In the genomic region with DNA sequence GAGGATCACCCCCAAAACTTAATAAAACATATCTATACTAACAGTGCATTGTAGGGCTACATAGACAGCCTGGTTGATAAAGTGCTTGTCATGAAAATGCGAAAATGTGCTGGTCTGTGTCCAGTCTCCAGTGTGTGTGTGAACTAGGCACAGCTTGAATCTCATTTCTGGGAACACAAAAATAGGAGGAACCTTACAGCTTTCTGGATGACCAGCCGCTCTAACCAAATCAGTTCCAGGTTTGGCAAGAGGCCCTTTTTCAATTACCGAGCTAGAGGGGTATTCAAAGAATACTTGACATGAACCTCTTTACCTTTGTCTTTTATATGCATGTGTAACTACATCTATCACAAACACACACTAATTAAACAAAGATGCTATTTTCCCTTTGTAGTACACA, we compare ENCODE assay signal across 22 mouse cellular contexts.
"Had no signal": no experiment of that assay in that cellular context is flagged by ENCODE, and none has a peak within 500 bp of the region (broad histone marks: within the 10 kb centered on the region; RNA-seq: fewer than 3 reads in every experiment).

No protein-coding gene starts in this region.

- H3K36me3 ChIP-seq: kidney, embryonic 15.5 days; limb, embryonic 12.5 days; limb, embryonic 15.5 days; midbrain, embryonic 12.5 days; midbrain, embryonic 15.5 days; neural tube, embryonic 12.5 days; neural tube, embryonic 15.5 days had no signal

- H3K4me3 ChIP-seq: kidney, embryonic 15.5 days; left cerebral cortex, adult 2 months; limb, embryonic 12.5 days; limb, embryonic 15.5 days; midbrain, embryonic 12.5 days; midbrain, embryonic 15.5 days; neural tube, embryonic 12.5 days; neural tube, embryonic 15.5 days had no signal

- H3K4me2 ChIP-seq: kidney, embryonic 15.5 days; limb, embryonic 12.5 days; limb, embryonic 15.5 days; liver, embryonic 11.5 days; lung, embryonic 14.5 days; midbrain, embryonic 12.5 days; midbrain, embryonic 15.5 days; neural tube, embryonic 12.5 days; neural tube, embryonic 15.5 days had no signal

- DNase-seq: kidney, postnatal 10 days; kidney, postnatal 36 days; liver, postnatal 0 days; lung, embryonic 14.5 days; right cerebral cortex, adult 18-20 months; right cerebral cortex, postnatal 14 days; right cerebral cortex, postnatal 4 days; thymus, adult 2 months; thymus, postnatal 14 days had no signal

- H3K27ac ChIP-seq: kidney, embryonic 15.5 days; left cerebral cortex, adult 2 months; limb, embryonic 12.5 days; limb, embryonic 15.5 days; liver, embryonic 14.5 days; macrophage; midbrain, embryonic 12.5 days; midbrain, embryonic 15.5 days; neural tube, embryonic 12.5 days; neural tube, embryonic 15.5 days; stomach, postnatal 0 days had no signal

- H3K27me3 ChIP-seq: kidney, embryonic 15.5 days; limb, embryonic 12.5 days; limb, embryonic 15.5 days; midbrain, embryonic 12.5 days; midbrain, embryonic 15.5 days; neural tube, embryonic 12.5 days; neural tube, embryonic 15.5 days had no signal

- H3K9ac ChIP-seq: kidney, embryonic 15.5 days; limb, embryonic 12.5 days; limb, embryonic 15.5 days; liver, embryonic 14.5 days; liver, postnatal 0 days; lung, embryonic 14.5 days; midbrain, embryonic 12.5 days; midbrain, embryonic 15.5 days; neural tube, embryonic 12.5 days; neural tube, embryonic 15.5 days had no signal

- H3K9me3 ChIP-seq: kidney, embryonic 15.5 days; limb, embryonic 12.5 days; limb, embryonic 15.5 days; midbrain, embryonic 12.5 days; midbrain, embryonic 15.5 days; neural tube, embryonic 12.5 days; neural tube, embryonic 15.5 days had no signal

- H3K4me1 ChIP-seq: kidney, embryonic 15.5 days; limb, embryonic 12.5 days; limb, embryonic 15.5 days; midbrain, embryonic 12.5 days; midbrain, embryonic 15.5 days; neural tube, embryonic 12.5 days; neural tube, embryonic 15.5 days had no signal

- ATAC-seq: liver, postnatal 0 days; lung, postnatal 0 days; midbrain, embryonic 15.5 days had no signal
